Mouse (Mus musculus) frontal cortex, postnatal 10 days (tissue): ENCODE measurements at regions not wholly inside any gene's neighbourhood (a gene's known extent, or its start where the extent isn't known, plus 50 kb on each side); places are given as distances from the start of the nearest gene placed in this dataset.

ENCODE experiments used
- DNase-seq, 2 experiments: peaks; one replicate each; pipeline ENCODE4 v3.0.0; 2022; ENCODE audit warnings: low spot score in 2 of 2, mixed read lengths in 1 of 2

GRCm38 (mm10) chr2:173994301-173995073 is 81.6 kb upstream of the Stx16 start:
- no peak for DNase-seq

- no peak for DNase-seq
Measured at GRCm38 (mm10) chr2:174004666-174005065, 71.4 kb upstream of the Stx16 start.

DNA sequence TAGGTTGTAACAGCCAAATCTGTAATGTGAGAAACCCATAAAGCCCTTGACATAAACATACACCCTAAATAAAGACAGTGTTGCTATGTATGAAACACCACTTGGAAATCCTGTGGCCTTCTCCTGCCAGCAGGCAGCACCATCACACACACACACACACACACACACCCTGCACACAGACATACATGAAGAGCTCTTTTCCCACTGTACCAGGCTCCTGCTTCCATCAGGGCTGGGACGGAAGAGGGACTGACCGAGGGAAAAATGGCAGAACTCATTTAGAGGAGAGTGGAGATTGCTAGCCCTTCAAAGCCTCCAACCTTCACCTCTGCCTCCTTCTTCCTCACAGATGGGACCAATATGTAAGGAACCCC is 68.1 kb upstream of the Stx16 start:
- DNase-seq = no peak

DNA sequence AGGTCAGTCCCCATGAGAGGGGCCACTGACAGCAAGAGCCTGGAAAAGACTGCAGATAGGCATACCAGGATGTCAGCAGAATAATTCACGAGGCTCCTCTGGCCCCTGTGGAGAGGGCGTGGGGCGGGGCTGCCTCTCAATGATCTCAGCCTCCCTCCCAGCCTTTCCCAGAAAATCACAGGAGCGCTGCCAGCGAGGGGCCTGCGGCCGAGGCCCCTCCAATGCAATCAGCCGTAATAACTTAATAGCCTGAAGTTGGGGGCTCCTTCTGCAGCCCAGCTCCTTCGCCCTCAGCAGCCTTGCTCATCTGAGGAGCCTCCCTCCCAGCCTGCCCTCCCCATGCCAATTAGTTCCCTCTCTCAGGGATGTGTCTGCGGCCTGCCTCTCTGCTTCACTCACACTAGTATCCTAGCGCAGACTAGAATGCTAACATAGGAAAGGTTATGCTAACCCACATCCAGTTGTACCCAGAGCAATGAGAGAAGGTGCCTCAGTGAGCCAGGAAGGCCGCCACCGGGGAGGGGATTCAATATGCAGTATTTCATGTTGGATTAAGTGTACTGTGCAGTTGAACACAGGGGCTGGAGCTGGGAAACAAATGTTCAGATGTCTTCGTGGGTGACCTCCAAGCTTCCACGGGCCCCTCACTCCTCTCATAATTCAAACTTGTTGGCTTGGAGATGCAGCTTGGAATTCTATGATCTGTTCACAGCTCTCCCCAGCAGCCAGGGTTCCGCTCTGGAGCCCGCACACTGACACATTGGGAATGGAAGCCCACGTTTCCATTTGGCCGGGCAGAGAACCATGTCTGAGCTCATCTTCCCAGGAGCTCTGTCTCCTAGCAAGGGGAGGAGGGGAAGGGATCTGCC is 67.5 kb upstream of the Stx16 start:
- no peak for DNase-seq

DNA sequence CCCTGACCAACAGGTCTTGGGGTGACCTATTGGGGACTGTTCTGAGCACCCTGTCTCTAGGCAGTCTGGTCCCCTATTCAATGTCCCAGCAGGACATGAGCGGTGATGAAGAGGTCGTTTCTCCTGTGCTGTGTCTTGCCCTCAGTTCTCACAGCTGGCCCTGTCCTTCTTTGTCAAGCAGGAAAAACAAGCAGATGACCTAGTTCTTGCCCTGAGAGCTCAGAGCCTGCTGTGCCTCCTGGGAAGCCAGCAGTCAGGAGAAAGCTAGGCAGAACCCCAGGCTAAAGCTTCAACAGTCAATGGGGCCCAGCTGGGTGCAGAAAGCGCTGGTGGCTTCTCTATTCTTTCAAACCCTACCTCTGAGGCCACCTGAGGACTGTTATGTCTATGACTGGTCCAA is 66.1 kb upstream of the Stx16 start:
- no peak for DNase-seq

DNA sequence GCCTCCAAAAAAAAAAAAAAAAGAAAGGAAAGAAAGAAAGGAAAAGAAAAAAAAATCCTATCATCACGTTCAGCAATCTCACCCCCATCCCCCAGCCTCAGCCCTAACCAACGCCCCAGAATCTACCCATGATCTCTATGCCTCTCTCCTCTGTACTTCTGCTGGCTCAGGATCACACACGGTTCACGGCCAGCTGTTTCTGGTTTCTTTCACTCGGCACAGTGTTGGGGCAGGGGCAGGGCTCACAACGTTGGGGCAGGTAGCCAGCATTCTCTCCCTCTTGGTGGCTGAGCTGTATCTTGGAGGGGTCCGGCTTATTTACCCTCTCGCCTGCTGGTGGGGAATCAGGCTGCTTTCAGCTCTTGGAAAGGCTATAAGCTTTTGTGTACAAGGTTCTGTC is 64.7 kb upstream of the Stx16 start:
- no peak for DNase-seq

GRCm38 (mm10) chr2:174014361-174014760 is 61.7 kb upstream of the Stx16 start:
- no peak for DNase-seq

GRCm38 (mm10) chr2:174015283-174015682 is 60.8 kb upstream of the Stx16 start:
- no peak for DNase-seq

DNA sequence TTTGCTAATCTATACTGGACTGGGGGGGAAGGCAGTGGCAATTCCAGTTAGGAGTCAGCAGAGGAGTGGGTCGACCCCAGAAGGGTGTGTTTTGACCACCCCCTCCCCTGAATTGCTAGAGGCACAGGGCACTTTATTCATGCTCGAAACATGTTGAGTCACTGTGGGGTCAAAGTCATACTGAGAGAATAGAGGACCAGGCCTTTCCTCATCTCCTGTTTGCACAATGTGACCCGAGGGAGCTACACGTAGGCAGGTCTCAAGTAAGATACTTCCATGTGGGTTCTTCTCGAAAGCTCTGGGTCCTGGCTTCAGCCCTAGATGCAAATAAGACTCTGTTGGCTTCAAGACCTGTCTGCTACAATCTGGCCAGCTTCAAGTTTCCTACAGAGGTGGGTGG is 60.0 kb upstream of the Stx16 start:
- no peak for DNase-seq

DNA sequence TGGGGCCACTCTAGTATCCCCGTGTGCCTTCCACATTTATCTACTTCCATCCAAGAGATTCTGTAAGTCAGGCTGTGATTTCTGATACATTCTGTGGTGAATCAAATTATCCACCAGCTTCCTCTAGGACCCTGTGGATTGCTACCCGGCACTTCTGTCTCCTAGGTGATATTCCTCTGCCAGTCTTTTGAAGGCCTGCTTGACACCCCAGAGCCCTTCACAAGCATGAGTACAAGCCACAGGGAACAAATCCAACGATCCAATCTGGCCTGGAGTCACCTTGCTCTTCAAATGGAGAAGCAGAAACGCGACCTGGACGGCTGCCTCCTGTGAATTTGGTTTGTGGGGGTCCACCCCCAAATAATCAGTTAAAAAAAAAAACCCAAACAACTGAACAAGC is 59.1 kb upstream of the Stx16 start:
- DNase-seq = no peak

DNA sequence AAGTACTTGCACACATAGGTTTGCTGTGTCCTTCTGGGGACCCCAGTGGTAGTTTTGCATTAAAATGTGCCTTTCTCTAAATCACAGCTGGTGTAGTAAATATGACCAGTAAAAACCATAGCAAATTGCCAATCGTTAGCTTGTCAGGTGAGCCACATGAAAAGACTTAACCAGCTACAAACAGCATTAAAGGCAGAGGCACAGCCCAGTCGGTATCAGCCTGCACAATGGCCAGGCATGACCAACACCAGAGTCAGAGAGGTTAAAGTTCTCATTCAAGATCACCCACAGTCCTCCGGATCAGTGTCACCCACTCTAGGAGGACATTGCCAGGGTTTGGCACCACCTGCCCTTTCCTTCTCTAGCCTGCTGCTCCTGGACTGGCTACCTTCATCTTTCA is 58.5 kb upstream of the Stx16 start:
- no peak for DNase-seq

DNA sequence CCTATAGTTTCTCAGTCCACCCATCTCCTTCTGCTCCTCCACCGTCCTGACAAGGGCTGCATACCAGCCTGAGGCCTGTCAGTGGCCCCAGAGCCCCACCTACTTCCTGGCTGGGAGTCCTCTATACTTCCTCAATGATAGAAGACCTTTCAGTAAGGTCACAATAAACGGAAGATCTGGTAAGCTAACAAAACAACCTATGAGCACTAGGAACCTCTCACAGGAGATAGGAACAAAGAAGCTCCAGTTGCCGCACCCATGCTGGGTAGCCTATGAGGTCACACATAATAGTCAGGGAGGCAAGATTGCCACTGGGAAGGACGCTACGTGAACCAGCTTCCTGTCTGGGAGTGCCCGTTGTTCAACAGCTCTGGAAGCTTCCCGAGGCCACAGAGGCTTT is 58.1 kb upstream of the Stx16 start:
- no peak for DNase-seq

- DNase-seq = no peak
Measured at GRCm38 (mm10) chr2:174018986-174019385, 57.1 kb upstream of the Stx16 start.

- no peak for DNase-seq
Measured at GRCm38 (mm10) chr2:174019970-174020369, 56.1 kb upstream of the Stx16 start.

DNA sequence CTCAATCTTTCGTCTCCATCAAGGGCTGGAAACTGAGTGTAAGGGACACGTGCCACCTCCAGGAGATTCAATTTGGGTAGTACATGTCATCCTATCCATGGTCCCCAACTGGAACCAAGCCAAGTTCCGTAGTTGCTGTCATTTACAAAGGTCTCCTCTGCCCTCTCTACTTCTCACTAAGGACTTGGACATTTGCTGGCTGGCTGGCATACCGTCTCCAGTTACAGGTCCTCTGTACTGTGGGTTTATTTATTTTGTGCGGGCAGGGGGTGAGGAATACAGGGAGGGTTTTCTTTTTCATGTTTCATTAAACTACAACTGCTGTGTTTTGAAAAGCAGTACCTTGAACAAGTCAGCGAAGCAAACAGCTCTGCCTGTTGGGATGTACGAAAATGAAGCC is 55.7 kb upstream of the Stx16 start:
- no peak for DNase-seq

- DNase-seq = no peak
Measured at GRCm38 (mm10) chr2:174021538-174021937, 54.6 kb upstream of the Stx16 start.

GRCm38 (mm10) chr2:174022292-174022691 is 53.8 kb upstream of the Stx16 start:
- DNase-seq = no peak

GRCm38 (mm10) chr2:174025181-174025870 is 50.8 kb upstream of the Stx16 start:
- DNase-seq = no peak
